ENCODE assay signal across 8 mouse cellular contexts in genomic region chr8:13287304-13287691, GRCm38 (mm10). TPM values are rescaled to one million over a fixed set of nuclear protein-coding genes. Genes with fewer than 3 reads are reported as not detected.
DNase-seq lines count a peak whose midpoint lies in the region; ATAC-seq and TF ChIP-seq lines count a peak whose summit lies in the region.

No protein-coding gene starts in this region.

- peak overlapping the region; percentile 99 for H3K27ac ChIP-seq in heart, embryonic 13.5 days (replicated peaks)
- peak overlapping the region; percentile 93 for H3K27ac ChIP-seq in kidney, postnatal 0 days
- H3K27ac ChIP-seq in liver, embryonic 15.5 days (replicated peaks), result peak overlapping the region; percentile 100
- H3K27ac ChIP-seq in stomach, embryonic 16.5 days (ENCODE audit: low read length), result peak overlapping the region; percentile 98

- peak overlapping the region; percentile 90 for H3K4me2 ChIP-seq in heart, embryonic 13.5 days
- H3K4me2 ChIP-seq in kidney, postnatal 0 days (ENCODE audit: low read length), result peak overlapping the region; percentile 74
- peak overlapping the region; percentile 91 for H3K4me2 ChIP-seq in liver, embryonic 15.5 days
- peak overlapping the region; percentile 87 for H3K4me2 ChIP-seq in stomach, embryonic 16.5 days (ENCODE audit: low read depth, low read length)

- H3K36me3 ChIP-seq in E14TG2a.4 (ENCODE audit: insufficient read depth, low read length), result peaks cover 4% of the 10 kb centered on the region; the same call in 1 of the 2 replicates
- peaks cover 12% of the 10 kb centered on the region for H3K36me3 ChIP-seq in heart, embryonic 13.5 days
- no peaks in the 10 kb centered on the region for H3K36me3 ChIP-seq in kidney, postnatal 0 days (ENCODE audit: insufficient read depth, low read length)
- no peaks in the 10 kb centered on the region for H3K36me3 ChIP-seq in liver, embryonic 15.5 days (replicated peaks)
- H3K36me3 ChIP-seq in stomach, embryonic 16.5 days (ENCODE audit: control insufficient read depth, insufficient read depth, low read length), result no peaks in the 10 kb centered on the region

- H3K9ac ChIP-seq in heart, embryonic 13.5 days, result peak overlapping the region; percentile 92
- peak overlapping the region; percentile 67 for H3K9ac ChIP-seq in kidney, postnatal 0 days (ENCODE audit: low read depth, low read length)
- peak overlapping the region; percentile 92 for H3K9ac ChIP-seq in liver, embryonic 15.5 days
- H3K9ac ChIP-seq in stomach, embryonic 16.5 days (ENCODE audit: low read length), result peak overlapping the region; percentile 87

- H3K9me3 ChIP-seq in E14TG2a.4 (ENCODE audit: low read length), result no peaks in the 10 kb centered on the region
- 0 out of 2 replicates have a peak, but pooled peaks cover 3% of the 10 kb centered on the region for H3K9me3 ChIP-seq in heart, embryonic 13.5 days
- no peaks in the 10 kb centered on the region for H3K9me3 ChIP-seq in kidney, postnatal 0 days (replicated peaks; ENCODE audit: low read length)
- no peaks in the 10 kb centered on the region for H3K9me3 ChIP-seq in liver, embryonic 15.5 days (replicated peaks)
- no peaks in the 10 kb centered on the region for H3K9me3 ChIP-seq in stomach, embryonic 16.5 days (replicated peaks; ENCODE audit: control insufficient read depth, low read length)

- TF ChIP-seq CTCF in E14TG2a.4 (conservative IDR thresholded peaks at IDR 0.05; ENCODE audit: low read length), result no peak
- TF ChIP-seq CTCF in kidney, postnatal 0 days (IDR thresholded peaks at IDR 0.05; ENCODE audit: low read depth), result 0 out of 2 replicates have a peak, but pooled peaks have one; percentile 4

- peaks cover 32% of the 10 kb centered on the region for H3K27me3 ChIP-seq in E14TG2a.4 (ENCODE audit: insufficient read depth, low read length)
- H3K27me3 ChIP-seq in heart, embryonic 13.5 days (replicated peaks), result no peaks in the 10 kb centered on the region
- H3K27me3 ChIP-seq in kidney, postnatal 0 days (ENCODE audit: insufficient read depth, low read length), result no peaks in the 10 kb centered on the region
- no peaks in the 10 kb centered on the region for H3K27me3 ChIP-seq in liver, embryonic 15.5 days
- no peaks in the 10 kb centered on the region for H3K27me3 ChIP-seq in stomach, embryonic 16.5 days (ENCODE audit: control insufficient read depth, insufficient read depth, low read length)

- peaks cover 27% of the 10 kb centered on the region for H3K4me1 ChIP-seq in E14TG2a.4 (replicated peaks; ENCODE audit: low read depth, low read length)
- peaks cover 35% of the 10 kb centered on the region for H3K4me1 ChIP-seq in heart, embryonic 13.5 days
- peaks cover 15% of the 10 kb centered on the region for H3K4me1 ChIP-seq in kidney, postnatal 0 days (replicated peaks; ENCODE audit: insufficient read depth, low read length)
- H3K4me1 ChIP-seq in liver, embryonic 15.5 days (replicated peaks), result peaks cover 41% of the 10 kb centered on the region
- peaks cover 15% of the 10 kb centered on the region for H3K4me1 ChIP-seq in stomach, embryonic 16.5 days (ENCODE audit: control insufficient read depth, insufficient read depth, low read length)

- H3K4me3 ChIP-seq in E14TG2a.4 (replicated peaks; ENCODE audit: low read length), result peak overlapping the region; percentile 93
- peak overlapping the region; percentile 86 for H3K4me3 ChIP-seq in heart, embryonic 13.5 days
- peak overlapping the region; percentile 62 for H3K4me3 ChIP-seq in kidney, postnatal 0 days (replicated peaks; ENCODE audit: low read depth, low read length)
- peak overlapping the region; percentile 88 for H3K4me3 ChIP-seq in liver, embryonic 15.5 days (replicated peaks)
- peak overlapping the region; percentile 81 for H3K4me3 ChIP-seq in stomach, embryonic 16.5 days (replicated peaks; ENCODE audit: low read length)

- DNase-seq in c-Kit-positive CD71-negative TER-119-negative erythroid progenitor cells, embryonic 14.5 days (ENCODE audit: low read depth), result peak; percentile 83
- peak; percentile 67 for DNase-seq in fibroblast of lung, adult 2 months (ENCODE audit: low read depth)
- peak; percentile 91 for DNase-seq in kidney, postnatal 0 days (ENCODE audit: low spot score)
- DNase-seq in neural tube, embryonic 10.5 days (ENCODE audit: extremely low spot score, low spot score), result peak; percentile 82

- ATAC-seq in heart, embryonic 13.5 days (ENCODE audit: extremely low read depth, insufficient number of reproducible peaks, low FRiP score, low TSS enrichment), result peak; percentile 82
- peak; percentile 86 for ATAC-seq in kidney, postnatal 0 days (replicated peaks; ENCODE audit: low FRiP score, low read depth)
- peak; percentile 86 for ATAC-seq in liver, embryonic 15.5 days (ENCODE audit: insufficient read depth)
- peak; percentile 89 for ATAC-seq in stomach, embryonic 16.5 days (ENCODE audit: insufficient read depth, low FRiP score)

- under 1% methylated on average over 34 of the region's 34 CpGs for WGBS in heart, embryonic 13.5 days
- WGBS in kidney, postnatal 0 days, result under 1% methylated on average over 33 of the region's 34 CpGs
- under 1% methylated on average over 34 of the region's 34 CpGs for whole genome bisulfite sequencing in liver, embryonic 15.5 days (ENCODE audit: insufficient replicate concordance)
- under 1% methylated on average over 33 of the region's 34 CpGs for WGBS in stomach, embryonic 16.5 days

RNA-seq across cellular contexts. Expression of gene Dcun1d2, which starts 0.6 kb away (rescaled TPM):
- 24.6 and 26.7 TPM in 2 replicates for polyA plus RNA-seq in heart, embryonic 13.5 days (2015; fragmentation: Nextera tagmentation; extraction: Ambion mirVana)
- 17.3 and 19.0 TPM in 2 replicates for polyA plus RNA-seq in kidney, postnatal 0 days (2015; fragmentation: Nextera tagmentation; extraction: Ambion mirVana)
- polyA plus RNA-seq in liver, embryonic 15.5 days (2015; fragmentation: Nextera tagmentation; extraction: Ambion mirVana), result 8.2 and 8.5 TPM in 2 replicates
- 21.4 and 21.5 TPM in 2 replicates for polyA plus RNA-seq in stomach, embryonic 16.5 days (2015; fragmentation: Nextera tagmentation; extraction: Ambion mirVana)

RNA-seq across cellular contexts. Expression of gene Tmco3, which starts 0.7 kb away (rescaled TPM):
- polyA plus RNA-seq in heart, embryonic 13.5 days (2015; fragmentation: Nextera tagmentation; extraction: Ambion mirVana), result 32.2 and 36.0 TPM in 2 replicates
- 31.3 and 33.2 TPM in 2 replicates for polyA plus RNA-seq in kidney, postnatal 0 days (2015; fragmentation: Nextera tagmentation; extraction: Ambion mirVana)
- 5.3 and 6.4 TPM in 2 replicates for polyA plus RNA-seq in liver, embryonic 15.5 days (2015; fragmentation: Nextera tagmentation; extraction: Ambion mirVana)
- 34.0 and 34.9 TPM in 2 replicates for polyA plus RNA-seq in stomach, embryonic 16.5 days (2015; fragmentation: Nextera tagmentation; extraction: Ambion mirVana)

RNA-seq across cellular contexts. Expression of gene Adprhl1, which starts 33.3 kb away (rescaled TPM):
- polyA plus RNA-seq in heart, embryonic 13.5 days (2015; fragmentation: Nextera tagmentation; extraction: Ambion mirVana), result 170 and 207 TPM in 2 replicates
- polyA plus RNA-seq in kidney, postnatal 0 days (2015; fragmentation: Nextera tagmentation; extraction: Ambion mirVana), result not detected in 2 replicates
- 0.85 and 1.1 TPM in 2 replicates for polyA plus RNA-seq in liver, embryonic 15.5 days (2015; fragmentation: Nextera tagmentation; extraction: Ambion mirVana)
- polyA plus RNA-seq in stomach, embryonic 16.5 days (2015; fragmentation: Nextera tagmentation; extraction: Ambion mirVana), result 0.69 and 4.2 TPM in 2 replicates

RNA-seq across cellular contexts. Expression of gene Tfdp1, which starts 51.3 kb away (rescaled TPM):
- 81.5 and 87.5 TPM in 2 replicates for polyA plus RNA-seq in heart, embryonic 13.5 days (2015; fragmentation: Nextera tagmentation; extraction: Ambion mirVana)
- 107 and 127 TPM in 2 replicates for polyA plus RNA-seq in kidney, postnatal 0 days (2015; fragmentation: Nextera tagmentation; extraction: Ambion mirVana)
- 85.5 and 92.5 TPM in 2 replicates for polyA plus RNA-seq in liver, embryonic 15.5 days (2015; fragmentation: Nextera tagmentation; extraction: Ambion mirVana)
- polyA plus RNA-seq in stomach, embryonic 16.5 days (2015; fragmentation: Nextera tagmentation; extraction: Ambion mirVana), result 134 and 140 TPM in 2 replicates

Comparison
In these comparisons a context has a peak if more than half of its experiments do, and no peak if none do; other contexts are left out.
1. Peak in every context shown above with its lines: DNase-seq, ATAC-seq, H3K4me3 ChIP-seq and H3K27ac ChIP-seq.
2. RNA of gene Adprhl1, which starts 33.3 kb away (polyA plus RNA-seq): 170 to 207 TPM in heart, embryonic 13.5 days; 0.69 to 4.2 TPM in stomach, embryonic 16.5 days, 0.85 to 1.1 TPM in liver, embryonic 15.5 days and not detected in kidney, postnatal 0 days; every median in the first group is over 10 times any median in the second.